Mouse (Mus musculus) frontal cortex, postnatal 10 days (tissue): Measurements from ENCODE around the gene Creb3l2.
"Not testable (repeated sequence)": the region's sequence is repeated elsewhere in the genome, so short reads cannot be mapped to it uniquely, and the experiment has no call there.

Experiments
- DNase-seq, 2 experiments: peaks; one replicate each; pipeline ENCODE4 v3.0.0; 2022; ENCODE audit warnings: low spot score in 2 of 2, mixed read lengths in 1 of 2

The Creb3l2 gene

GRCm38 (mm10) chr6:37409829-37410228, 32.1 kb downstream of the Creb3l2 start:
- no peak for DNase-seq

GRCm38 (mm10) chr6:37407876-37408275, 34.1 kb downstream of the Creb3l2 start:
- no peak for DNase-seq

GRCm38 (mm10) chr6:37406903-37407302, 35.0 kb downstream of the Creb3l2 start:
- no peak for DNase-seq

- no peak for DNase-seq
Observed at GRCm38 (mm10) chr6:37406018-37406417, 35.9 kb downstream of the Creb3l2 start.

- no peak for DNase-seq
Observed at GRCm38 (mm10) chr6:37404325-37404724, 37.6 kb downstream of the Creb3l2 start.

GRCm38 (mm10) chr6:37401928-37402327, 40.0 kb downstream of the Creb3l2 start:
- no peak for DNase-seq

GRCm38 (mm10) chr6:37400866-37401525, 41.0 kb downstream of the Creb3l2 start:
- DNase-seq: no peak

GRCm38 (mm10) chr6:37400167-37400566, 41.8 kb downstream of the Creb3l2 start:
- no peak for DNase-seq

- DNase-seq: no peak
Observed at GRCm38 (mm10) chr6:37398943-37399342, 43.0 kb downstream of the Creb3l2 start.

GRCm38 (mm10) chr6:37397973-37398372, 44.0 kb downstream of the Creb3l2 start:
- DNase-seq: no peak

GRCm38 (mm10) chr6:37397254-37397653, 44.7 kb downstream of the Creb3l2 start:
- DNase-seq: no peak

GRCm38 (mm10) chr6:37396127-37396526, 45.8 kb downstream of the Creb3l2 start:
- DNase-seq: no peak

- DNase-seq: no peak
Observed at GRCm38 (mm10) chr6:37393263-37393662, 48.7 kb downstream of the Creb3l2 start.

- no peak for DNase-seq
Observed at GRCm38 (mm10) chr6:37392262-37392661, 49.7 kb downstream of the Creb3l2 start.

- DNase-seq: no peak
Observed at GRCm38 (mm10) chr6:37391313-37391712, 50.6 kb downstream of the Creb3l2 start.

GRCm38 (mm10) chr6:37388960-37389359, 53.0 kb downstream of the Creb3l2 start:
- DNase-seq: no peak

GRCm38 (mm10) chr6:37388501-37388900, 53.4 kb downstream of the Creb3l2 start:
- DNase-seq: no peak

- DNase-seq: no peak
Observed at GRCm38 (mm10) chr6:37387281-37387680, 54.7 kb downstream of the Creb3l2 start.

- no peak for DNase-seq
Observed at GRCm38 (mm10) chr6:37385602-37386285, 56.2 kb downstream of the Creb3l2 start.

- DNase-seq: no peak
Observed at GRCm38 (mm10) chr6:37382761-37383160, 59.2 kb downstream of the Creb3l2 start.

- no peak for DNase-seq
Observed at GRCm38 (mm10) chr6:37377836-37378580, 63.9 kb downstream of the Creb3l2 start.

- DNase-seq: not testable (repeated sequence)
Observed at GRCm38 (mm10) chr6:37377387-37377786, 64.6 kb downstream of the Creb3l2 start.

GRCm38 (mm10) chr6:37375452-37375851, 66.5 kb downstream of the Creb3l2 start:
- no peak for DNase-seq
